Mouse (Mus musculus) urinary bladder, postnatal 36 days (tissue): Measurements from ENCODE around the gene Auh.

Source experiments
- DNase-seq, 2 experiments: peaks; one replicate each; pipeline ENCODE4 v3.0.0; 2022; ENCODE audit warnings: low spot score in 2 of 2, mixed read lengths in 1 of 2

Gene Auh

DNA sequence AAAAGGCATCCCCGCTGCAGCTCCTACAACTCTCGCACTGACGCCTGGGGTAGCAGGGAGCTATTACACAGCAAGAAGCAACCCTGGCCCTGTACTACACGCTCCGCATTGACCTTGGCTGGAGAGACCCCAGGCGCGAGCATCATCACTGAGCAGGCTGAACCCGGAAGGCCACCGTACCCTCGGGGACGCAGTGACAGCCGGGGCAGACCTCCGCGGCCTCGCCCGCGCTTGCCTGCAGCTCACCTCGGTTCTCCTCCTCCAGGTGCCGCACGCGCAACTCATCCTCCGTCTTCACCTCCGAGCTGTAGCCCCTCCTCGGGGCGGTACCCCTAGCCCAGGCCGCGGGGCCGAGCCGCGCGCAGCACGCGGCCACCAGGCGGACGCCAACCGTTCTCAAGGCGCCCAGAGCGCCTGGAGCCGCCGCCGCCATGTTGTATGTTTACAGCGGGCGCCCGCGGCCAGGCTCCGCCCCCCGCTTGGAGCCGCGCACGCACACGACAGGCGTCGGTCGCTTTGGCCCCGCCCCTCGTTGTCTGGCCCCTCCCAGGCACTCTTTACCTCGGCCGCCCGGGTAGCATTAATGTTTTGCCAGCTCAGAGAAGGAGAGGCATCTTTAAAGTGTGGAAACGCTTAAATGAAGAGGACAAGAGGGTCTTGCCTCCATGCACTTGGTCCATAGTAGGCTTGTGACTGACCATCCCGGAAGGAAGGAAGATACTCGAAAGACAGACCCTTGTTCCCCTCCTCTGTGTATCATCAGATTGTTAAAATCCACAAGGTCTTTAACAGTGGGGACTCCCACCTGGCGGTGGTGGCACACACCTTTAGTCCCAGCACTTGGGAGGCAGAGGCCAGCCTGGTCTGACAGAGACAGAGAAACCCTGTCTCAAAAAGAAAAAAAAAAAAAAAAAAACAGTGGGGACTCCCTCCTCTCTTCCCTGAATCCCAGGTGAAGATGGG is at the start of gene Auh:
Gene Auh (minus strand): TSS at position 473 of the 963 bp plus-strand sequence.
- DNase-seq: peak; percentile 76 to 85

DNA sequence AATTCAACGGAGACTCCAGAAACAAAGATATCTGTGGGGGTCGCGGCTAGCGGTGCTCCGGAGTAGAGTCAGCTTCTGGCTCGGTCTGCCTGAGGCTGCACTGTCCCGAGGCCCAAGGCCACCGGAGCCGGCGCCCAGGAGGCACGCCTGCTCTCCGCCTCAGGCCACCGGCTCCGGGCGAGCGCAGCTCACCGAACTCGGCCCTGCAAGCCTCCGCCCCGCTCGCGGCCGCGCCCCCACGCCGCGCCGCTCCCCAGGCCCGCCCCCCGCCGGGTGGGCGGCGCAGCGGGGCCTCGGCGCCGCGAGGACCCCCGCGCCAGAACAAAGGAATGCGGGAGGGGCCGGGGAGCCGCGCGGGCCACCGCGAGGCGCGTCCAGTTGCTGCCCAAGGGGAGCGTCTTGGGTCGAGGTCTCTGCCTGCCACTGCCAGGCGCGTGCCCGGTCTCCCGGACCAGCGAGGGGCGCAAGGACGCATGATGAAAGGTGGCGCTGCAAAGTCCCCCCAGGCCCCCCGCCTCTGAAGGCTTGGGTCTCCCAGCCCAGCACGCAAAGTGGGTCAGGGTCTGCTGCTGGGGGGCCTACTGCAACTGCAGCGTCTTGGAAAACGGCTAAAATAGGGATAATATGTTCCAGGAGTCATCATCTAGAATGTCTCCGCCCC is 49.0 kb upstream of the Auh start:
- DNase-seq: peak; percentile 30 to 37

DNA sequence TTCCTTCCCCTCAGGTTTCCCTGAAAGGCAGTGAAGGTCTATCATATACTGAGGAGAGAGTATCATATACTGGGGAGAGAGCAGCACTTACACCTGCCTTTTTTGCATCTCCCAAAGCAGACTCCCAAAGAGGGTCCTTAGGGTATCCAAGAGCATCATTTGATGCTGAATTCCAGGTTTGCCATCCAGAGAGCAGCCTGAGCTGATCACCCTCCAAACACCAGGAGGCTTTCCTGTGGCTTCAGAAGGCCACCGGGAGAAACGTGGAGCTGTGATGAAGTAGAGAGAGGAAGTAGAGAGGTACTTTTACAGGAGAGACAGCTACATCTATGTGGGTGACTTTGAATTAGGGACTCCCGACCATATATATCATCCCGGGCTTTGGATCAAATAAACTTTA is 48.3 kb upstream of the Auh start:
- no peak for DNase-seq

GRCm38 (mm10) chr13:52977221-52977609 is 47.7 kb upstream of the Auh start:
- no peak for DNase-seq

DNA sequence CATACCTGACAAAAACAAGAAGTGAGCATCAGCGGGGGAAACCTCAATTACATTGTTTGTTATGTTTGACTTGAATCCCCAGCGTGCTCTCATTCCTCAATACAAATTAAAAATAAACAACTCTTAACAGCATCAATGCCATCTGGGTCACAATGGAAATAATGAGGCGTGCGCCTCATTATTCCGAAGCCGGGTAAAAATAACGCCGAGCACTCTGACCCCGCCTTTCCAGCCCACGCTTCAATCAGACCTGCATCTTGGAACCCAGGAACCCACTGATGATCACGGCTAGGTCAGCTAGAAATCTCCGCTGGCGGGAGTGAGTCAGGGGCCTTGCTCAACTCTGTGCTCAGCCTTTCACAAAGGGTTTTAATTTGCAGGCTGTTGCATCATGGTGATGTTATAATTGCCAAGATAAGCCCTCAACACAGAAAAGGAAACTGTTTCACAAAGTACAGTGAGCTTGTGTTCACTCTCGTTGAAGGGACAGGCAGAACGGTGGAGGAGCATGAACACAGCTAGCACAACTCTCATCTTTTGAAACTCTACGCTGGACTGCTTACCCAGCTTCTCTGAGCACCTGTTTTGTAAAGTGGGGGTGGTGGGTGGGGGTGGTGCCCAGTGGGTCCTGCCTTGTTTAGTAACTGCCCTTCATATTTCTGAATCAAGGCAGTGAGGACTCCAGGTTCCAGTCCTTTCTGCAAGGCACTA is 47.2 kb upstream of the Auh start:
- DNase-seq: peak; percentile 25 to 71

DNA sequence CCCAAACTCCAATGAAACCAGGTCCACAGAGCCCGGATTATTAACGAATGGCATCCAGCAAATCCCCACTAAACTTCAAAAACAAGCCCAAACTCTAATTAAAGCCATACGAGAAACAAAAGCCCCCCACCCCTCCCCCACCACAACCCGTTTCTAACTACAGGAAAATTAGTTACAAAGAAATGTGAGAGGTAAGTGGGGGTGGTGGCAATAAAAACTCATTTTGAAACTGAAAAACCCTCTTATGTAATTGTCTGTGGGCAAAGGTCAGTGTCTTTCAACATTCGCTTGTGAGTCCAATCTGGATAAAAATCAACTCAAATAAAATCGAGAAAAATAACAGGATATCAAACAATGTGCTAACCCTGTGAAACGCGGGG is 46.6 kb upstream of the Auh start:
- no peak for DNase-seq

DNA sequence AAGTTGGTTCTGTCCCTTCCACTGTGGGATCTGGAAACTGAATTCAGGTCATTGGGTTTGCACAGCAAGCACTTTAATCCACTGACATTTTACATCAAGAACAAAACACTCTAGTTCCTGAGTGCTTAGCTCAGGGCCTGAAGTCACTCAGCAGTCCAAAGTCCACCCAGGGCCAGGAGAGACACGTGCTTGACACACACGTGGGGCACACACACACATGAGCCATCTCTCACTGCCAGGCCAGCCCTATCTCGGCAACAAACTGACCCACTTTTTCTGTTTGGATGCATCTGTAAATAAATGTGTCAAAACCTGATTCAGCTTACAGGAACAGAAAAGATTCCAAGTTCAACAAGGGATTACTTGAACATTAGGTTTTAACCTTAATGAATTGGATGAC is 45.2 kb upstream of the Auh start:
- DNase-seq: peak in 1 of 2 experiments; percentile 55

DNA sequence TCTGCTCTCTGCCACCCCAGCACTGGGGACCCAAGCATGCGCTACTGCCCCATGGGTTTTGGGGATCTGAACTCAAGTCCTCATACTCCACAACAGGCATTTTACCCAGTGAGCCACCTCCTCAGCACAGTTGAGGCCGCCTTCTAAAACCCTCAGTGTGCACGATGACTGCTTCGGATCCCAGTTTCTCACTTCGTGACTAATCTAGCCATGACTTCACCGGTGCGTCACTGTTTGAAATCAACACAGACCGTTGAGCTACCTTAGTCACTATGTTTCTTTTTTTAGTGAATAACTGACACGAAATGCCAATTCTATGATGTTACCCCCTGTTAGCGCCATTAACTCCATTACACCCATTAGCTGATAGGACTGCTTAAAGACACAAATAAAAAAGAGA is 43.9 kb upstream of the Auh start:
- no peak for DNase-seq

- DNase-seq: no peak
Observed at GRCm38 (mm10) chr13:52972626-52973025, 43.1 kb upstream of the Auh start.

GRCm38 (mm10) chr13:52970876-52971275 is 41.4 kb upstream of the Auh start:
- DNase-seq: no peak

DNA sequence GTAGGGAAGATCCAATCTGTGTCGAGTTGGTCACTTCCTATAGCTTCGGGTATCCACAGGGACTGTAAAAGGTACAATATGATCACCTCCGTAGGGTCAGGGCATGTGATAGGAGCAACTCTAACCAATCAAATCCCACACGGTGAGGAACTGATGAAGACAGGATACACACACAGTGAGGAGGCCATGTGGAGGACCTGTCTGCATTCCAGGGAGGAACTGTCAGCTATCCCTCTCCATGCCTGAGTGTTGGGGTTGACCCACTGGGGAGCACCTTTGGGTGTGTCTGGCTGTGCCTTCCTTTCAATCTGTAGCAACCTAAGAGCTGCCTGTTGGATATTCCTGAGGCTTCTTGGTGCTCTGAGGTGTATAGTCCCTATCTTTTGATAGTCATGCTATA is 33.4 kb upstream of the Auh start:
- DNase-seq: no peak

GRCm38 (mm10) chr13:52962361-52962760 is 32.9 kb upstream of the Auh start:
- no peak for DNase-seq

- no peak for DNase-seq
Observed at GRCm38 (mm10) chr13:52953779-52954553, 24.5 kb upstream of the Auh start.

- no peak for DNase-seq
Observed at GRCm38 (mm10) chr13:52949211-52949610, 19.7 kb upstream of the Auh start.

DNA sequence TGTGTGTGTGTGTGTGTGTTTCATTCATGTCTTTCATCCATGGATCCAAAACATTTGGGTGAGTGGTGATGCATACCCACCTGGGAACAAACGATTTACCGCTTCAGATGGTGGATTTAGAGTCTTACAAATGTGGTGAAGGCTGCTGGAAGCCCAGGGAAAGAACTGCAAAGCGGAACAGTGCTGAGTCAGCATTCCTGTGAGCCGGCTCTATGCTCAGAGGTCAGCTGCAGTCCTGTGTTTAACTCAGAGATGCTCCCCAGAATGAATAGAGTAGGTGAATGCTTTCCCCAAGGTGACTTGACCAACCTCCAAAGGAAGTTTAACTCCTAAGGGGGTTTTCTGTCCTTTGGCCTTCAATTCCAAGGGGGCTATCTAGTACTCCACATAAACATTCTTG is 18.1 kb upstream of the Auh start:
- DNase-seq: no peak

GRCm38 (mm10) chr13:52945769-52946168 is 16.3 kb upstream of the Auh start:
- DNase-seq: no peak

- DNase-seq: no peak
Observed at GRCm38 (mm10) chr13:52944116-52944515, 14.6 kb upstream of the Auh start.

DNA sequence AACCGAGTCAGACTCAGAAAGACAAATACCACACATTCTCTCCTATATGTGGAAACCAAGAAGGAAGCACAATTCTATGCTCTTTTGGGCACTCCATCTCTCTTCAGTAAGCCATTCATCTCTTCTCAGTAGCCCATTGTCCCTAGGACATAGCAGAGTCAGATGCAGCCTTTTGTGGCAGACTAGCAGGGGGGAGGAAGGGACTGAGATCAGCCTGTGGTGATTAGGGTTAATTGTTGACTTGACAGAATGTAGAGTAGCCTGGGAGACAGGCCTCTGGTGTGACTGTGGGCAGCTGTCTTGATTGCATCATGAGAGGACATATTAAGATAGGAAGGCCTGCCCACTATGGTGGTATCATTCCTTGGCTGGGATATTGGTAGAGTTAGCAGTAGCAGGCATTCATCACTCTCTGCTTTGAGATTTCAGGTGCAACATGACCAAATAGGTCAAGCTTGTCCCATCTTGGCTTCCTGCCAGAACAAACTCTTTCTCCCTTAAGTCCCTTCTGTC is 13.5 kb upstream of the Auh start:
- DNase-seq: no peak

- no peak for DNase-seq
Observed at GRCm38 (mm10) chr13:52940956-52941355, 11.5 kb upstream of the Auh start.

DNA sequence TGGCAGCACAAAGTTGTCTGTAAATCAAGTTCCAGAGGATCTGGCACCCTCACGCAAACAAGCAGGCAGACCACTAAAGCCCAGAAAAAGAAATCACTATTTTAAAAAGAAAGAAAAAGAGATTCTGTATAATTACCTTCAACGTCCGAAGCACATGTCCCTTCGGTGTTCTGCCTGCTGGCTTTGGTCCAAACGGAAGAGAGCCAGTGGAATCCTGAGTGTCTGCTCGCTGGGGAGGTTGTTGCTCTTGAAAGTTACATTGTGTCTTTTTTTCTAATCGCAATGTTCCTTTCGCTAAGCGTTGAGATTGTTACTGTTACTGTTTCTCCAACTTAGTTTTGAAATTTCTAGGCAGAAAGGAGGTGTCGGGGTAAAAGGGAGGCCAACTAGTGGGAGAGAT is 1.1 kb upstream of the Auh start:
- DNase-seq: no peak

DNA sequence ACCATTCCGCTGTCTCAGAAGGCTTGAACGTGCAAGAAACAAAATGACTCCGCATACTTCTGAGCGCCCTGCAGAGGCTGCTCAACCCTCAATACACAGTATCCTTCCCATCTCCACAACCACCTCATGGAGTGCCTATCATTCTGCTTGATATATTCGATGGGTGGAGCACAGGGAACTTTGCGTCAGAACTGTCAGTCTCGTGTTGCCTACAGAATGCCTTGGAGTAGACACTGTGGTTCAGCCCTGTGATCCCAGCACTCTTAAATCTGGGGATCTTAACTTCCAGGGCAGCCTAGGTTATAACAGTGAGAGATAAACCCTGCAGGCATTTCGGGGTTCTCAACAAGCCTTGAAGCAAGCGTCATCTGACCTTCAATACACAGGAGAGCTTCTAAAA is 1.1 kb downstream of the Auh start:
- DNase-seq: no peak
